Mouse (Mus musculus): ENCODE data around the gene Nabp2. TPM values are rescaled to one million over a fixed set of nuclear protein-coding genes. Genes with fewer than 3 reads are reported as not detected.

Nabp2 gene
- 104 TPM for polyA plus RNA-seq (2017; shearing (Covaris generic))

GRCm38 (mm10) chr10:128411211-128412054, at the start of gene Nabp2, which contains the start of gene Rnf41:
TSS of gene Nabp2 (minus strand) at chr10:128411492.
TSS of gene Rnf41 (plus strand) at chr10:128411657.

GRCm38 (mm10) chr10:128458719-128459408, 47.6 kb upstream of the Nabp2 start, which contains the start of gene Smarcc2:
TSS of gene Smarcc2 (plus strand) at chr10:128459248.

GRCm38 (mm10) chr10:128401056-128401455, 10.2 kb downstream of the Nabp2 start, which contains the start of gene Slc39a5:
TSS of gene Slc39a5 (minus strand) at chr10:128401229.

GRCm38 (mm10) chr10:128376455-128377211, 34.7 kb downstream of the Nabp2 start, which contains the start of gene Ankrd52:
TSS of gene Ankrd52 (plus strand) at chr10:128377115.

GRCm38 (mm10) chr10:128368402-128369217, 42.7 kb downstream of the Nabp2 start, which contains the start of gene Coq10a:
TSS of gene Coq10a (minus strand) at chr10:128368997.

Other genes starting within 250 kb of the Nabp2 start
- 29.8 TPM for gene Rbms2, start 231.2 kb downstream of the Nabp2 start, polyA plus RNA-seq (2017; shearing (Covaris generic))
- 0.59 TPM for gene Gls2, start 217.0 kb downstream of the Nabp2 start, polyA plus RNA-seq (2017; shearing (Covaris generic))
- 15.2 TPM for gene Spryd4, start 199.7 kb downstream of the Nabp2 start, polyA plus RNA-seq (2017; shearing (Covaris generic))
- not detected for gene Mip, start 185.7 kb downstream of the Nabp2 start, polyA plus RNA-seq (2017; shearing (Covaris generic))
- gene Timeless, start 179.4 kb downstream of the Nabp2 start, polyA plus RNA-seq (2017; shearing (Covaris generic)), result 26.8 TPM
- 0.17 TPM for gene Apon, start 157.4 kb downstream of the Nabp2 start, polyA plus RNA-seq (2017; shearing (Covaris generic))
- gene Apof, start 142.8 kb downstream of the Nabp2 start, polyA plus RNA-seq (2017; shearing (Covaris generic)), result not detected
- 78.3 TPM for gene Stat2, start 140.9 kb downstream of the Nabp2 start, polyA plus RNA-seq (2017; shearing (Covaris generic))
- gene Il23a, start 112.7 kb downstream of the Nabp2 start, polyA plus RNA-seq (2017; shearing (Covaris generic)), result not detected
- gene Pan2, start 108.2 kb downstream of the Nabp2 start, polyA plus RNA-seq (2017; shearing (Covaris generic)), result 45.7 TPM
- gene Cnpy2, start 89.0 kb downstream of the Nabp2 start, polyA plus RNA-seq (2017; shearing (Covaris generic)), result 121 TPM
- gene Cs, start 73.8 kb downstream of the Nabp2 start, polyA plus RNA-seq (2017; shearing (Covaris generic)), result 164 TPM
- gene Coq10a, start 42.5 kb downstream of the Nabp2 start, polyA plus RNA-seq (2017; shearing (Covaris generic)), result 35.0 TPM
- 7.0 TPM for gene Ankrd52, start 34.4 kb downstream of the Nabp2 start, polyA plus RNA-seq (2017; shearing (Covaris generic))
- gene Slc39a5, start 10.3 kb downstream of the Nabp2 start, polyA plus RNA-seq (2017; shearing (Covaris generic)), result 0.32 TPM
- gene Rnf41, start 165 bp upstream of the Nabp2 start, polyA plus RNA-seq (2017; shearing (Covaris generic)), result 39.7 TPM
- gene Smarcc2, start 47.8 kb upstream of the Nabp2 start, polyA plus RNA-seq (2017; shearing (Covaris generic)), result 127 TPM
- 1,369 TPM for gene Myl6, start 82.7 kb upstream of the Nabp2 start, polyA plus RNA-seq (2017; shearing (Covaris generic))
- gene Myl6b, start 87.2 kb upstream of the Nabp2 start, polyA plus RNA-seq (2017; shearing (Covaris generic)), result 3.9 TPM
- 222 TPM for gene Esyt1, start 114.4 kb upstream of the Nabp2 start, polyA plus RNA-seq (2017; shearing (Covaris generic))
- gene Zc3h10, start 136.3 kb upstream of the Nabp2 start, polyA plus RNA-seq (2017; shearing (Covaris generic)), result 24.2 TPM
- gene Rpl41, start 137.8 kb upstream of the Nabp2 start, polyA plus RNA-seq (2017; shearing (Covaris generic)), result 2,319 TPM
- gene Pa2g4, start 154.5 kb upstream of the Nabp2 start, polyA plus RNA-seq (2017; shearing (Covaris generic)), result 36.9 TPM
- 7.2 TPM for gene Erbb3, start 178.2 kb upstream of the Nabp2 start, polyA plus RNA-seq (2017; shearing (Covaris generic))
- 653 TPM for gene Rps26, start 215.3 kb upstream of the Nabp2 start, polyA plus RNA-seq (2017; shearing (Covaris generic))
- 127 TPM for gene Ikzf4, start 234.5 kb upstream of the Nabp2 start, polyA plus RNA-seq (2017; shearing (Covaris generic))